Mouse (Mus musculus): ENCODE measurements around the gene Gm136.

Gm136 gene

GRCm38 (mm10) chr4:34708127-34708526 is 47.9 kb downstream of the Gm136 start:
- no peak for DNase-seq (ENCODE audit: low spot score)

GRCm38 (mm10) chr4:34707248-34707647 is 48.8 kb downstream of the Gm136 start:
- DNase-seq (ENCODE audit: low spot score) = no peak

GRCm38 (mm10) chr4:34703029-34703428 is 53.0 kb downstream of the Gm136 start:
- no peak for DNase-seq (ENCODE audit: low spot score)

- no peak for DNase-seq (ENCODE audit: low spot score)
Measured at GRCm38 (mm10) chr4:34702231-34702630, 53.8 kb downstream of the Gm136 start.

- peak; percentile 16 for DNase-seq (ENCODE audit: low spot score)
Measured at GRCm38 (mm10) chr4:34701528-34701927, 54.5 kb downstream of the Gm136 start.
